Mouse (Mus musculus): ENCODE data around the gene Tmc7. TPM values are rescaled to one million over a fixed set of nuclear protein-coding genes. Genes with fewer than 3 reads are reported as not detected.

Gene Tmc7
- polyA plus RNA-seq, 1 experiment from 2014 or later: 10.5 TPM

GRCm38 (mm10) chr7:118594611-118595010 lies 10.1 kb upstream of the Tmc7 start:
- H3K4me1 ChIP-seq (ENCODE audit: control insufficient read depth, insufficient read depth, low read length): peaks cover 31% of the 10 kb centered on the region
- no peak; the same call in 1 of the 2 replicates for ATAC-seq (ENCODE audit: insufficient read depth, low FRiP score, low TSS enrichment)
- peak overlapping the region; percentile 43; the same call in 1 of the 2 replicates for H3K9ac ChIP-seq (ENCODE audit: low read length)

GRCm38 (mm10) chr7:118593567-118594407 lies 9.3 kb upstream of the Tmc7 start:
- ATAC-seq (ENCODE audit: insufficient read depth, low FRiP score, low TSS enrichment) (peak; percentile 90), DNase-seq (ENCODE audit: low spot score) (peak; percentile 92)
- Histone ChIP-seq H3K4me2 (ENCODE audit: low read depth) (peak overlapping the region; percentile 30), H3K27ac (ENCODE audit: low read depth, low read length) (peak overlapping the region; percentile 86), H3K4me3 (ENCODE audit: low read depth, low read length) (no peak overlapping the region), H3K27me3 (ENCODE audit: control insufficient read depth, insufficient read depth, low read length) (peaks cover 13% of the 10 kb centered on the region), H3K36me3 (ENCODE audit: control insufficient read depth, insufficient read depth, low read length) (no peaks in the 10 kb centered on the region), H3K9me3 (ENCODE audit: control insufficient read depth, low read length) (no peaks in the 10 kb centered on the region), H3K9ac (ENCODE audit: low read length) (peak overlapping the region; percentile 43; the same call in 1 of the 2 replicates), H3K4me1 (ENCODE audit: control insufficient read depth, insufficient read depth, low read length) (peaks cover 31% of the 10 kb centered on the region)
- WGBS: 5% methylated on average over 9 of the region's 9 CpGs

More at GRCm38 (mm10) chr7:118594611-118595010, 10.1 kb upstream of the Tmc7 start:
- Histone ChIP-seq H3K4me3 (ENCODE audit: low read depth, low read length) (no peak overlapping the region), H3K36me3 (ENCODE audit: control insufficient read depth, insufficient read depth, low read length) (no peaks in the 10 kb centered on the region), H3K27me3 (ENCODE audit: control insufficient read depth, insufficient read depth, low read length) (peaks cover 13% of the 10 kb centered on the region), H3K27ac (ENCODE audit: low read depth, low read length) (peak overlapping the region; percentile 86), H3K4me2 (ENCODE audit: low read depth) (peak overlapping the region; percentile 30), H3K9me3 (ENCODE audit: control insufficient read depth, low read length) (no peaks in the 10 kb centered on the region)
- WGBS: 28% methylated on average over 10 of the region's 10 CpGs
- no peak for DNase-seq (ENCODE audit: low spot score)

GRCm38 (mm10) chr7:118592146-118592545 lies 7.6 kb upstream of the Tmc7 start:
- Histone ChIP-seq H3K9ac (ENCODE audit: low read length) (no peak overlapping the region), H3K27ac (ENCODE audit: low read depth, low read length) (0 out of 2 replicates have a peak overlapping the region, but pooled peaks have one; percentile 27), H3K9me3 (ENCODE audit: control insufficient read depth, low read length) (no peaks in the 10 kb centered on the region), H3K4me1 (ENCODE audit: control insufficient read depth, insufficient read depth, low read length) (peaks cover 28% of the 10 kb centered on the region), H3K4me3 (ENCODE audit: low read depth, low read length) (no peak overlapping the region), H3K36me3 (ENCODE audit: control insufficient read depth, insufficient read depth, low read length) (no peaks in the 10 kb centered on the region), H3K4me2 (ENCODE audit: low read depth) (no peak overlapping the region), H3K27me3 (ENCODE audit: control insufficient read depth, insufficient read depth, low read length) (peaks cover 4% of the 10 kb centered on the region)
- ATAC-seq (ENCODE audit: insufficient read depth, low FRiP score, low TSS enrichment) (no peak), DNase-seq (ENCODE audit: low spot score) (peak; percentile 43)
- WGBS: 35% methylated on average over 6 of the region's 6 CpGs

GRCm38 (mm10) chr7:118590726-118591305 lies 6.3 kb upstream of the Tmc7 start:
- H3K36me3 ChIP-seq (ENCODE audit: control insufficient read depth, insufficient read depth, low read length): no peaks in the 10 kb centered on the region
- no peaks in the 10 kb centered on the region for H3K27me3 ChIP-seq (ENCODE audit: control insufficient read depth, insufficient read depth, low read length)
- no peak overlapping the region for H3K4me2 ChIP-seq (ENCODE audit: low read depth)
- DNase-seq (ENCODE audit: low spot score) (no peak), ATAC-seq (ENCODE audit: insufficient read depth, low FRiP score, low TSS enrichment) (no peak)
- no peak overlapping the region for H3K4me3 ChIP-seq (ENCODE audit: low read depth, low read length)
- H3K9ac ChIP-seq (ENCODE audit: low read length): no peak overlapping the region
- peaks cover 27% of the 10 kb centered on the region for H3K4me1 ChIP-seq (ENCODE audit: control insufficient read depth, insufficient read depth, low read length)
- WGBS: 93% methylated on average over 5 of the region's 5 CpGs
- no peak overlapping the region for H3K27ac ChIP-seq (ENCODE audit: low read depth, low read length)
- no peaks in the 10 kb centered on the region for H3K9me3 ChIP-seq (ENCODE audit: control insufficient read depth, low read length)

GRCm38 (mm10) chr7:118585856-118586255 lies 1.3 kb upstream of the Tmc7 start:
- no peak overlapping the region for H3K4me2 ChIP-seq (ENCODE audit: low read depth)
- DNase-seq (ENCODE audit: low spot score) (no peak), ATAC-seq (ENCODE audit: insufficient read depth, low FRiP score, low TSS enrichment) (no peak)
- H3K4me1 ChIP-seq (ENCODE audit: control insufficient read depth, insufficient read depth, low read length): peaks cover 8% of the 10 kb centered on the region
- H3K9ac ChIP-seq (ENCODE audit: low read length): no peak overlapping the region
- no peak overlapping the region for H3K4me3 ChIP-seq (ENCODE audit: low read depth, low read length)
- H3K36me3 ChIP-seq (ENCODE audit: control insufficient read depth, insufficient read depth, low read length): no peaks in the 10 kb centered on the region
- 70% methylated on average over 6 of the region's 6 CpGs for WGBS
- H3K9me3 ChIP-seq (ENCODE audit: control insufficient read depth, low read length): no peaks in the 10 kb centered on the region
- no peaks in the 10 kb centered on the region for H3K27me3 ChIP-seq (ENCODE audit: control insufficient read depth, insufficient read depth, low read length)
- no peak overlapping the region for H3K27ac ChIP-seq (ENCODE audit: low read depth, low read length)

- no peak overlapping the region for H3K27ac ChIP-seq (ENCODE audit: low read depth, low read length)
- H3K36me3 ChIP-seq (ENCODE audit: control insufficient read depth, insufficient read depth, low read length): no peaks in the 10 kb centered on the region
- H3K4me2 ChIP-seq (ENCODE audit: low read depth): peak overlapping the region; percentile 87
- ATAC-seq (ENCODE audit: insufficient read depth, low FRiP score, low TSS enrichment) (peak; percentile 27), DNase-seq (ENCODE audit: low spot score) (no peak)
- peak overlapping the region; percentile 67; the same call in 1 of the 2 replicates for H3K4me3 ChIP-seq (ENCODE audit: low read depth, low read length)
- H3K9me3 ChIP-seq (ENCODE audit: control insufficient read depth, low read length): 0 out of 2 replicates have a peak, but pooled peaks cover 2% of the 10 kb centered on the region
- H3K9ac ChIP-seq (ENCODE audit: low read length): no peak overlapping the region
- H3K4me1 ChIP-seq (ENCODE audit: control insufficient read depth, insufficient read depth, low read length): peaks cover 8% of the 10 kb centered on the region
- 76% methylated on average over 5 of the region's 5 CpGs for WGBS
- no peaks in the 10 kb centered on the region for H3K27me3 ChIP-seq (ENCODE audit: control insufficient read depth, insufficient read depth, low read length)
Observed at GRCm38 (mm10) chr7:118584926-118585325, 390 bp upstream of the Tmc7 start.

- H3K9me3 ChIP-seq (ENCODE audit: control insufficient read depth, low read length): 0 out of 2 replicates have a peak, but pooled peaks cover 2% of the 10 kb centered on the region
- peak overlapping the region; percentile 67 for H3K4me3 ChIP-seq (ENCODE audit: low read depth, low read length)
- WGBS: 23% methylated on average over 7 of the region's 7 CpGs
- peak overlapping the region; percentile 87 for H3K4me2 ChIP-seq (ENCODE audit: low read depth)
- no peaks in the 10 kb centered on the region for H3K27me3 ChIP-seq (ENCODE audit: control insufficient read depth, insufficient read depth, low read length)
- no peak for ATAC-seq (ENCODE audit: insufficient read depth, low FRiP score, low TSS enrichment)
- DNase-seq (ENCODE audit: low spot score): no peak
- no peaks in the 10 kb centered on the region for H3K36me3 ChIP-seq (ENCODE audit: control insufficient read depth, insufficient read depth, low read length)
- no peak overlapping the region for H3K27ac ChIP-seq (ENCODE audit: low read depth, low read length)
- peak overlapping the region; percentile 81 for H3K9ac ChIP-seq (ENCODE audit: low read length)
- peaks cover 8% of the 10 kb centered on the region for H3K4me1 ChIP-seq (ENCODE audit: control insufficient read depth, insufficient read depth, low read length)
Observed at GRCm38 (mm10) chr7:118583821-118584220, 715 bp downstream of the Tmc7 start.

GRCm38 (mm10) chr7:118579938-118580337 lies 4.6 kb downstream of the Tmc7 start:
- 42% methylated on average over 2 of the region's 2 CpGs for WGBS
- no peak overlapping the region for H3K27ac ChIP-seq (ENCODE audit: low read depth, low read length)
- H3K4me2 ChIP-seq (ENCODE audit: low read depth): no peak overlapping the region
- H3K36me3 ChIP-seq (ENCODE audit: control insufficient read depth, insufficient read depth, low read length): no peaks in the 10 kb centered on the region
- H3K9ac ChIP-seq (ENCODE audit: low read length): no peak overlapping the region
- no peak for DNase-seq (ENCODE audit: low spot score)
- ATAC-seq (ENCODE audit: insufficient read depth, low FRiP score, low TSS enrichment): no peak
- H3K9me3 ChIP-seq (ENCODE audit: control insufficient read depth, low read length): 0 out of 2 replicates have a peak, but pooled peaks cover 2% of the 10 kb centered on the region
- H3K27me3 ChIP-seq (ENCODE audit: control insufficient read depth, insufficient read depth, low read length): no peaks in the 10 kb centered on the region
- H3K4me1 ChIP-seq (ENCODE audit: control insufficient read depth, insufficient read depth, low read length): peaks cover 8% of the 10 kb centered on the region
- H3K4me3 ChIP-seq (ENCODE audit: low read depth, low read length): no peak overlapping the region
